Mouse (Mus musculus): Measurements from ENCODE around the gene Fam120a.

DNA sequence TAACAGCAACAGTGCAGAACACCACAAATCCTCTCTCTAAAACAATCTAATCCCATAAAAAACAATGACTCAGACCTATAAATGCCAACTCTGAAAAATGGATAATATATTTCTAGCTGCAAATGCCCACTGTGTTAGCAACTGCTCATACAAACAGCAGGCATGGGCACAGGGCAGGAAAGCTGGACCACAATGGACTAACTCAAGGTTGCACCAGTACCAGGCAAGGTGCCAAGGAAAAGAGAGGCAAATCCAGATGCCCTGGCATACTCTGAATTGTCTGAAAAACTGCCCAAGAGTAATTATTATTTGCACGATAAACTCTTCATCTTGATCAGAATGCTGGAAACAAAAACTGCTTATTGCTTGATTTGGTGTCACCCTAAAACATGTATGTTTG, 54.1 kb downstream of the Fam120a start:
- TF ChIP-seq POLR2A (IDR thresholded peaks at IDR 0.05; ENCODE audit: insufficient read length, low read depth) (no peak), USF1 (IDR thresholded peaks at IDR 0.05; ENCODE audit: low read depth) (no peak), TCF3 (IDR thresholded peaks at IDR 0.05; ENCODE audit: insufficient read length, low read depth) (no peak), E2F4 (IDR thresholded peaks at IDR 0.05; ENCODE audit: insufficient read depth) (no peak), CEBPB (IDR thresholded peaks at IDR 0.05; ENCODE audit: insufficient read depth, poor library complexity, severe bottlenecking) (0 out of 2 replicates have a peak, but pooled peaks have one; percentile 54), SRF (IDR thresholded peaks at IDR 0.05; ENCODE audit: control insufficient read depth, insufficient read length, low read depth) (no peak), TCF12 (IDR thresholded peaks at IDR 0.05; ENCODE audit: insufficient read depth, poor library complexity, severe bottlenecking) (no peak), MYOD1 (IDR thresholded peaks at IDR 0.05; ENCODE audit: control insufficient read depth in 1 of 3, insufficient read length in 2 of 3, low read depth in 2 of 3) (peak in 1 of 3 experiments; percentile 27), MAX (IDR thresholded peaks at IDR 0.05; ENCODE audit: low read depth) (no peak), MYOG (IDR thresholded peaks at IDR 0.05; ENCODE audit: control insufficient read depth in 1 of 3, insufficient read depth in 1 of 3, insufficient read length in 2 of 3, low read depth in 2 of 3) (no peak)

Data from myocyte (in vitro differentiated cells).